Comparison of ENCODE assay signal across 10 mouse cellular contexts in the genomic region with DNA sequence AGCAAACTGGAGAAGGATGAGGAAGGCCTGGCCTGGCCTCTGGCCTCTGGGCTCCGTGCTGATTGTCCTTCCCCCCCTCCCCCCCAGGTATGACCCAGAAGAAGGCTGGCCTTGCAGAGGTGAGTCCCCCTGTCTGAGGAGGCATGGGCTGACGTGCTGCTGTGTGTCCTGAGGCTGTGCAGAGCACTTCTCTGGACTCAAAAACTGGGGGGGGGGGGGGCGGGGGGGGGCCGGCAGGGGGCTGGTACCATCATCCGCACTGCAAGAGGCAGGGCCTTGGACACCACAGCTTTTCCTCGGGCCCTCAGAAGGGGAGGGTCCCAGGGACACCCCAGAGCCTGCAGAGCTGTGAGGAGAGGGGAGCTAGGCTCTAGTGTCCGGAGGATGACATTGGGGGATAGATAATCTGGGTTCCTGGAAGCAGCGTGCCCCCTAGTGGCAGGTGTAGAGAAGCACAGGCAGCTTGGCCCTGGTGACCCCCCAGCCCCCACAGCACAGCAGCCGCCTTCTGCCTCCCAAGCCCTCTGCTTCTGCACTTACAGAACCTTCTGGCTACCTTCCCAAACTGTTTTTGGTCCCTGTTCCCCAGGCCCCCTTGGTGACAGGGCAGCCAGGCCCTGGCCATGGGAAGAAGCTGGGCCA. TPM values are rescaled to one million over a fixed set of nuclear protein-coding genes. Genes with fewer than 3 reads are reported as not detected.
DNase-seq lines count a peak whose midpoint lies in the region; ATAC-seq lines count a peak whose summit lies in the region.
"Had no signal": no experiment of that assay in that cellular context is flagged by ENCODE, and none has a peak within 500 bp of the region (broad histone marks: within the 10 kb centered on the region; RNA-seq: fewer than 3 reads in every experiment).

No protein-coding gene starts in this region.

- 27% methylated on average over 8 of the region's 9 CpGs for WGBS in forebrain, embryonic 10.5 days
- 25% methylated on average over 7 of the region's 9 CpGs for WGBS in forebrain, embryonic 15.5 days
- 24% methylated on average over 8 of the region's 9 CpGs for WGBS in embryonic facial prominence, embryonic 10.5 days
- 27% methylated on average over 8 of the region's 9 CpGs for WGBS in liver, embryonic 11.5 days

- peak overlapping the region; percentile 44; the same call in 1 of the 2 replicates for H3K27ac ChIP-seq in forebrain, embryonic 10.5 days
- no peak overlapping the region for H3K27ac ChIP-seq in forebrain, embryonic 15.5 days (replicated peaks)
- H3K27ac ChIP-seq in embryonic facial prominence, embryonic 10.5 days (replicated peaks): no peak overlapping the region
- peak overlapping the region; percentile 43 for H3K27ac ChIP-seq in liver, embryonic 11.5 days (ENCODE audit: low read depth, low read length)
- H3K27ac ChIP-seq: heart, embryonic 15.5 days had no signal

- H3K4me2 ChIP-seq in forebrain, embryonic 15.5 days (replicated peaks): no peak overlapping the region
- H3K4me2 ChIP-seq in liver, embryonic 11.5 days: 0 out of 2 replicates have a peak overlapping the region, but pooled peaks have one; percentile 22
- H3K4me2 ChIP-seq: heart, embryonic 15.5 days had no signal

- no peak overlapping the region for H3K4me3 ChIP-seq in forebrain, embryonic 10.5 days
- H3K4me3 ChIP-seq in forebrain, embryonic 15.5 days: no peak overlapping the region
- no peak overlapping the region for H3K4me3 ChIP-seq in embryonic facial prominence, embryonic 10.5 days
- no peak overlapping the region for H3K4me3 ChIP-seq in liver, embryonic 11.5 days (ENCODE audit: low read depth, low read length)
- H3K4me3 ChIP-seq: heart, embryonic 15.5 days had no signal

- peak; percentile 57 for DNase-seq in forebrain, embryonic 10.5 days (ENCODE audit: extremely low spot score, low spot score)
- DNase-seq in right cerebral cortex, postnatal 4 days: peak; percentile 44
- no peak for DNase-seq in right cerebral cortex, postnatal 36 days (ENCODE audit: low spot score in 2 of 2)
- DNase-seq in embryonic facial prominence, embryonic 10.5 days (ENCODE audit: low spot score): peak; percentile 64
- no peak for DNase-seq in liver, embryonic 11.5 days (ENCODE audit: low spot score)
- no peak for DNase-seq in right cerebral cortex, adult 18-20 months

- H3K9ac ChIP-seq in forebrain, embryonic 15.5 days (replicated peaks): no peak overlapping the region
- H3K9ac ChIP-seq in liver, embryonic 11.5 days (ENCODE audit: low read depth, low read length): no peak overlapping the region
- H3K9ac ChIP-seq: heart, embryonic 15.5 days had no signal

- ATAC-seq in forebrain, embryonic 15.5 days (replicated peaks): no peak; the same call in 1 of the 2 replicates
- ATAC-seq in liver, embryonic 11.5 days (replicated peaks; ENCODE audit: low FRiP score): peak; percentile 37; the same call in 1 of the 2 replicates
- peak; percentile 67 for ATAC-seq in neutrophil, adult 5-6 weeks (ENCODE audit: extremely low read depth, insufficient number of reproducible peaks, low FRiP score, poor library complexity, severe bottlenecking)
- ATAC-seq: Patski had no signal

- H3K4me1 ChIP-seq in forebrain, embryonic 10.5 days: peaks cover 52% of the 10 kb centered on the region
- peaks cover 17% of the 10 kb centered on the region for H3K4me1 ChIP-seq in forebrain, embryonic 15.5 days
- peaks cover 48% of the 10 kb centered on the region for H3K4me1 ChIP-seq in embryonic facial prominence, embryonic 10.5 days
- peaks cover 52% of the 10 kb centered on the region for H3K4me1 ChIP-seq in liver, embryonic 11.5 days (replicated peaks; ENCODE audit: control insufficient read depth, insufficient read depth, low read length)

- H3K27me3 ChIP-seq in forebrain, embryonic 10.5 days (ENCODE audit: poor library complexity, severe bottlenecking): no peaks in the 10 kb centered on the region
- H3K27me3 ChIP-seq in forebrain, embryonic 15.5 days: no peaks in the 10 kb centered on the region
- no peaks in the 10 kb centered on the region for H3K27me3 ChIP-seq in embryonic facial prominence, embryonic 10.5 days (replicated peaks; ENCODE audit: low read depth, poor library complexity, severe bottlenecking)
- no peaks in the 10 kb centered on the region for H3K27me3 ChIP-seq in liver, embryonic 11.5 days (replicated peaks; ENCODE audit: control insufficient read depth, insufficient read depth, low read length)
- H3K27me3 ChIP-seq: heart, embryonic 15.5 days; Patski had no signal

- peaks cover 64% of the 10 kb centered on the region for H3K36me3 ChIP-seq in forebrain, embryonic 10.5 days (replicated peaks)
- peaks cover 40% of the 10 kb centered on the region for H3K36me3 ChIP-seq in forebrain, embryonic 15.5 days
- H3K36me3 ChIP-seq in embryonic facial prominence, embryonic 10.5 days (replicated peaks): peaks cover 76% of the 10 kb centered on the region
- peaks cover 30% of the 10 kb centered on the region for H3K36me3 ChIP-seq in liver, embryonic 11.5 days (ENCODE audit: control insufficient read depth, insufficient read depth, low read length)

- no peaks in the 10 kb centered on the region for H3K9me3 ChIP-seq in forebrain, embryonic 10.5 days
- no peaks in the 10 kb centered on the region for H3K9me3 ChIP-seq in forebrain, embryonic 15.5 days
- no peaks in the 10 kb centered on the region for H3K9me3 ChIP-seq in embryonic facial prominence, embryonic 10.5 days
- H3K9me3 ChIP-seq in liver, embryonic 11.5 days (ENCODE audit: control insufficient read depth, low read length): no peaks in the 10 kb centered on the region
- H3K9me3 ChIP-seq: heart, embryonic 15.5 days had no signal

RNA-seq across cellular contexts. Expression of a gene that starts 12.0 kb away (rescaled TPM):
- 60.6 and 62.1 TPM in 2 replicates for polyA plus RNA-seq in forebrain, embryonic 10.5 days (2016; fragmentation: Nextera tagmentation; extraction: Ambion mirVana)
- polyA plus RNA-seq in forebrain, embryonic 15.5 days (2015; fragmentation: Nextera tagmentation; extraction: Ambion mirVana): 123 and 127 TPM in 2 replicates
- polyA plus RNA-seq in embryonic facial prominence, embryonic 10.5 days (2016; fragmentation: Nextera tagmentation; extraction: Ambion mirVana): 72.2 and 72.4 TPM in 2 replicates
- polyA plus RNA-seq in liver, embryonic 11.5 days (2014; fragmentation: Nextera tagmentation; extraction: Ambion mirVana): 40.0 and 42.5 TPM in 2 replicates
- total RNA-seq in neutrophil, adult 5-6 weeks (2017): 98.0 and 112 TPM in 2 replicates

RNA-seq across cellular contexts. Expression of a gene that starts 13.3 kb away (rescaled TPM):
- 8.8 and 10.1 TPM in 2 replicates for polyA plus RNA-seq in forebrain, embryonic 10.5 days (2016; fragmentation: Nextera tagmentation; extraction: Ambion mirVana)
- 8.5 and 9.0 TPM in 2 replicates for polyA plus RNA-seq in forebrain, embryonic 15.5 days (2015; fragmentation: Nextera tagmentation; extraction: Ambion mirVana)
- 8.9 and 9.0 TPM in 2 replicates for polyA plus RNA-seq in embryonic facial prominence, embryonic 10.5 days (2016; fragmentation: Nextera tagmentation; extraction: Ambion mirVana)
- polyA plus RNA-seq in liver, embryonic 11.5 days (2014; fragmentation: Nextera tagmentation; extraction: Ambion mirVana): 1.8 TPM in 2 replicates
- total RNA-seq in neutrophil, adult 5-6 weeks (2017): 7.2 and 13.1 TPM in 2 replicates

RNA-seq across cellular contexts. Expression of a gene that starts 16.2 kb away (rescaled TPM):
- 56.0 and 56.7 TPM in 2 replicates for polyA plus RNA-seq in forebrain, embryonic 10.5 days (2016; fragmentation: Nextera tagmentation; extraction: Ambion mirVana)
- polyA plus RNA-seq in forebrain, embryonic 15.5 days (2015; fragmentation: Nextera tagmentation; extraction: Ambion mirVana): 40.7 and 42.4 TPM in 2 replicates
- polyA plus RNA-seq in embryonic facial prominence, embryonic 10.5 days (2016; fragmentation: Nextera tagmentation; extraction: Ambion mirVana): 52.3 and 54.3 TPM in 2 replicates
- polyA plus RNA-seq in liver, embryonic 11.5 days (2014; fragmentation: Nextera tagmentation; extraction: Ambion mirVana): 49.9 and 51.9 TPM in 2 replicates
- 30.1 and 38.4 TPM in 2 replicates for total RNA-seq in neutrophil, adult 5-6 weeks (2017)

RNA-seq across cellular contexts. Expression of a gene that starts 23.8 kb away (rescaled TPM):
- 2.4 and 3.0 TPM in 2 replicates for polyA plus RNA-seq in forebrain, embryonic 10.5 days (2016; fragmentation: Nextera tagmentation; extraction: Ambion mirVana)
- polyA plus RNA-seq in forebrain, embryonic 15.5 days (2015; fragmentation: Nextera tagmentation; extraction: Ambion mirVana): 3.1 and 4.3 TPM in 2 replicates
- 3.1 and 3.6 TPM in 2 replicates for polyA plus RNA-seq in embryonic facial prominence, embryonic 10.5 days (2016; fragmentation: Nextera tagmentation; extraction: Ambion mirVana)
- polyA plus RNA-seq in liver, embryonic 11.5 days (2014; fragmentation: Nextera tagmentation; extraction: Ambion mirVana): 7.8 and 7.9 TPM in 2 replicates
- total RNA-seq in neutrophil, adult 5-6 weeks (2017): 4.1 and 5.6 TPM in 2 replicates
- polyA plus RNA-seq: Patski had no signal

RNA-seq across cellular contexts. Expression of a gene that starts 38.0 kb away (rescaled TPM):
- polyA plus RNA-seq in forebrain, embryonic 10.5 days (2016; fragmentation: Nextera tagmentation; extraction: Ambion mirVana): 51.9 and 52.1 TPM in 2 replicates
- polyA plus RNA-seq in forebrain, embryonic 15.5 days (2015; fragmentation: Nextera tagmentation; extraction: Ambion mirVana): 33.5 and 37.5 TPM in 2 replicates
- 57.2 and 57.5 TPM in 2 replicates for polyA plus RNA-seq in embryonic facial prominence, embryonic 10.5 days (2016; fragmentation: Nextera tagmentation; extraction: Ambion mirVana)
- 47.5 and 55.0 TPM in 2 replicates for polyA plus RNA-seq in liver, embryonic 11.5 days (2014; fragmentation: Nextera tagmentation; extraction: Ambion mirVana)
- 16.6 and 24.0 TPM in 2 replicates for total RNA-seq in neutrophil, adult 5-6 weeks (2017)

Comparison
In these comparisons a context has a peak if more than half of its experiments do, and no peak if none do; other contexts are left out.
1. DNase-seq: peak in forebrain, embryonic 10.5 days (single experiment), right cerebral cortex, postnatal 4 days (single experiment) and embryonic facial prominence, embryonic 10.5 days (single experiment); none in right cerebral cortex, postnatal 36 days (0 of 2), liver, embryonic 11.5 days (single experiment) and right cerebral cortex, adult 18-20 months (single experiment).
2. H3K27ac ChIP-seq: peak in forebrain, embryonic 10.5 days (single experiment) and liver, embryonic 11.5 days (single experiment); none in forebrain, embryonic 15.5 days (single experiment) and embryonic facial prominence, embryonic 10.5 days (single experiment).